Mouse (Mus musculus) G1E (cell line): ENCODE data around the gene 4930544D05Rik.

Source experiments
- CTCF ChIP-seq: IDR thresholded peaks from 2 replicates; pipeline ENCODE4 v1.5.1; 2012; ENCODE audit warnings: low read depth, low read length, inconsistent platforms, mixed read lengths
- GATA1 ChIP-seq: IDR thresholded peaks from 2 replicates; pipeline ENCODE4 v1.6.1; 2012; ENCODE audit warnings: borderline replicate concordance, low read length, inconsistent platforms, mixed read lengths
- TAL1 ChIP-seq: conservative IDR thresholded peaks from 2 replicates; pipeline ENCODE4 v1.6.1; 2012; ENCODE audit warnings: low read depth, low read length, inconsistent platforms, mixed read lengths

DNA sequence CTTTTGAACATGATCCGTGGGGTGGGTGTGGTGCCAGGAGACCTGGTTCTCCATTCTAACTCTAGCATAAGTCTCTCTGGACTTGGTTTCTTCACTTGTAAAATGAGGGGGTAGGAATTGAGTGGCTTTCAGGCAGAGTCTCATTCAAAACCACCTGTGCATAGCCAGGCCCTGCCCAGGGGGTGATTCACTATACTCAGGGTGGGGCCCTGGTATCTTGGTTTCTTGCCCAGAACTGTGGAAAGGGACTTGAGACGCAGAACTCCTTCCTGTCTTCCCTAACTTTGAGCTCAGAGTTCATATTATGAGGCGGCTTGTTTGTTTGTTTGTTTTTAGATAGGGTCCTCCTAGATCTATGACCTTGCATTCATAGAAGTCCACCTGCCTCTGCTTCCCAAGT, 38.4 kb upstream of the 4930544D05Rik start:
- TF ChIP-seq CTCF = no peak
- TF ChIP-seq GATA1 = no peak
- TF ChIP-seq TAL1 = no peak
